Mouse (Mus musculus): Measurements from ENCODE around the gene Ube2o. TPM values are rescaled to one million over a fixed set of nuclear protein-coding genes. Genes with fewer than 3 reads are reported as not detected.
"Not testable (repeated sequence)": the region's sequence is repeated elsewhere in the genome, so short reads cannot be mapped to it uniquely, and the experiment has no call there.

Gene Ube2o
- total RNA-seq, 2 experiments from 2014 or later = 20.8 to 29.8 TPM

- DNase-seq = peak; percentile 52
Observed at GRCm38 (mm10) chr11:116615735-116616437, 34.6 kb upstream of the Ube2o start.

- no peak for DNase-seq
Observed at GRCm38 (mm10) chr11:116613234-116613633, 32.0 kb upstream of the Ube2o start.

- no peak for DNase-seq
Observed at GRCm38 (mm10) chr11:116612554-116612953, 31.3 kb upstream of the Ube2o start.

GRCm38 (mm10) chr11:116611883-116612282 lies 30.6 kb upstream of the Ube2o start:
- no peak for DNase-seq

GRCm38 (mm10) chr11:116611168-116611567 lies 29.9 kb upstream of the Ube2o start:
- not testable (repeated sequence) for DNase-seq

- no peak for DNase-seq
Observed at GRCm38 (mm10) chr11:116609965-116610630, 28.9 kb upstream of the Ube2o start.

GRCm38 (mm10) chr11:116607717-116608116 lies 26.5 kb upstream of the Ube2o start:
- DNase-seq = no peak

GRCm38 (mm10) chr11:116604097-116604496 lies 22.9 kb upstream of the Ube2o start:
- DNase-seq = no peak

GRCm38 (mm10) chr11:116603339-116603738 lies 22.1 kb upstream of the Ube2o start:
- DNase-seq = peak; percentile 54

GRCm38 (mm10) chr11:116602043-116602442 lies 20.8 kb upstream of the Ube2o start:
- no peak for DNase-seq

- no peak for DNase-seq
Observed at GRCm38 (mm10) chr11:116601166-116601565, 19.9 kb upstream of the Ube2o start.

GRCm38 (mm10) chr11:116599230-116599629 lies 18.0 kb upstream of the Ube2o start:
- DNase-seq = no peak

GRCm38 (mm10) chr11:116598193-116598592 lies 16.9 kb upstream of the Ube2o start:
- DNase-seq = no peak

GRCm38 (mm10) chr11:116596766-116597165 lies 15.5 kb upstream of the Ube2o start:
- no peak for DNase-seq

GRCm38 (mm10) chr11:116593345-116593744 lies 12.1 kb upstream of the Ube2o start:
- DNase-seq = no peak

- DNase-seq = peak; percentile 97
Observed at GRCm38 (mm10) chr11:116592428-116592827, 11.2 kb upstream of the Ube2o start.

- no peak for DNase-seq
Observed at GRCm38 (mm10) chr11:116591621-116592020, 10.4 kb upstream of the Ube2o start.

GRCm38 (mm10) chr11:116589574-116589973 lies 8.3 kb upstream of the Ube2o start:
- no peak for DNase-seq

- DNase-seq = no peak
Observed at GRCm38 (mm10) chr11:116589020-116589531, 7.8 kb upstream of the Ube2o start.

GRCm38 (mm10) chr11:116586801-116587631 lies 5.8 kb upstream of the Ube2o start:
- DNase-seq = peak; percentile 88

- DNase-seq = no peak
Observed at GRCm38 (mm10) chr11:116586310-116586709, 5.1 kb upstream of the Ube2o start, which contains the start of gene Aanat. Aanat (plus strand) TSS chr11:116586432.

GRCm38 (mm10) chr11:116585682-116586081 lies 4.4 kb upstream of the Ube2o start:
- no peak for DNase-seq

Measured in adrenal gland, postnatal 10 days (tissue).